Mouse (Mus musculus) heart, postnatal 36 days (tissue): ENCODE data around the gene Trim72. TPM values are rescaled to one million over a fixed set of nuclear protein-coding genes. Genes with fewer than 3 reads are reported as not detected.

Experiments
- DNase-seq, 2 experiments: peaks; one replicate each; pipeline ENCODE4 v3.0.0; 2021 to 2022
- intact Hi-C: fragments of 180-260 bp; cut with DNase I; formaldehyde crosslinking; loops from one replicate; pipeline ENCODE4 v1.15.1; 2025
- total RNA-seq, 2 experiments: library from RNA; stranded (reverse); gene quantifications; 2 replicates each; pipeline ENCODE4 v1.2.3; 2021

Gene Trim72
- total RNA-seq, 2 experiments from 2014 or later: 286 to 346 TPM

GRCm38 (mm10) chr7:128045640-128046039 is 41.9 kb downstream of the Trim72 start:
- intact Hi-C loops: no loop called here
- no peak for DNase-seq

- intact Hi-C loops: no loop called here
- no peak for DNase-seq
Observed at GRCm38 (mm10) chr7:128048819-128049218, 45.1 kb downstream of the Trim72 start.

GRCm38 (mm10) chr7:128049254-128049653 is 45.5 kb downstream of the Trim72 start:
- no peak for DNase-seq

GRCm38 (mm10) chr7:128050739-128051138 is 47.0 kb downstream of the Trim72 start:
- DNase-seq: peak in 1 of 2 experiments; percentile 7
- intact Hi-C loops: no loop called here

More at GRCm38 (mm10) chr7:128049254-128049653, 45.5 kb downstream of the Trim72 start:
- intact Hi-C loops: no loop called here

- no peak for DNase-seq
- intact Hi-C loops: no loop called here
Observed at GRCm38 (mm10) chr7:128053061-128053460, 49.3 kb downstream of the Trim72 start.

GRCm38 (mm10) chr7:128056917-128057444 is 53.2 kb downstream of the Trim72 start:
- intact Hi-C loops: no loop called here
- DNase-seq: no peak

- DNase-seq: no peak
- intact Hi-C loops: no loop called here
Observed at GRCm38 (mm10) chr7:128057860-128058259, 54.1 kb downstream of the Trim72 start.

GRCm38 (mm10) chr7:128058576-128058975 is 54.8 kb downstream of the Trim72 start:
- intact Hi-C loops: no loop called here
- no peak for DNase-seq

GRCm38 (mm10) chr7:128059091-128059490 is 55.3 kb downstream of the Trim72 start:
- no peak for DNase-seq
- intact Hi-C loops: no loop called here

Other genes with a start within 250 kb of the Trim72 start
- 10 to 100 TPM; 22.1 to 22.6 TPM for gene Orai3, start 234.1 kb upstream of the Trim72 start, total RNA-seq
- 10 to 100 TPM; 22.2 to 24.0 TPM for gene Setd1a, start 227.3 kb upstream of the Trim72 start, total RNA-seq
- 1 to 10 TPM; 3.3 to 3.9 TPM for gene Gm49388, start 218.3 kb upstream of the Trim72 start, total RNA-seq
- 10 to 100 TPM; 12.6 to 13.1 TPM for gene Hsd3b7, start 203.3 kb upstream of the Trim72 start, total RNA-seq
- gene Stx4a, start 179.7 kb upstream of the Trim72 start, total RNA-seq: 10 to 100 TPM; 63.2 to 72.7 TPM
- gene Stx1b, start 179.4 kb upstream of the Trim72 start, total RNA-seq: 1 to 10 TPM in 1 of 2 experiments, under 1 TPM in 1; 0.53 to 1.1 TPM
- gene Zfp646, start 127.7 kb upstream of the Trim72 start, total RNA-seq: 10 to 100 TPM; 17.2 to 19.3 TPM
- 1 to 10 TPM; 3.9 to 4.3 TPM for gene Zfp668, start 127.1 kb upstream of the Trim72 start, total RNA-seq
- gene Prss53, start 113.0 kb upstream of the Trim72 start, total RNA-seq: 1 to 10 TPM in 1 of 2 experiments, under 1 TPM in 1; 0.81 to 1.1 TPM
- gene Gm21974, start 108.5 kb upstream of the Trim72 start, total RNA-seq: not detected
- 10 to 100 TPM; 22.1 to 22.6 TPM for gene Vkorc1, start 108.3 kb upstream of the Trim72 start, total RNA-seq
- 100 to 1,000 TPM; 113 to 120 TPM for gene Bckdk, start 99.9 kb upstream of the Trim72 start, total RNA-seq
- gene Kat8, start 91.4 kb upstream of the Trim72 start, total RNA-seq: 10 to 100 TPM; 13.8 to 16.1 TPM
- gene Prss8, start 73.8 kb upstream of the Trim72 start, total RNA-seq: not detected
- 1 to 10 TPM; 7.9 to 8.1 TPM for gene Prss36, start 57.2 kb upstream of the Trim72 start, total RNA-seq
- gene Fus, start 36.5 kb upstream of the Trim72 start, total RNA-seq: 100 to 1,000 TPM; 154 to 216 TPM
- 1 to 10 TPM; 7.7 to 9.8 TPM for gene Pycard, start 10.1 kb upstream of the Trim72 start, total RNA-seq
- 1 to 10 TPM; 7.1 to 7.3 TPM for gene Itgam, start 58.7 kb downstream of the Trim72 start, total RNA-seq
- gene Gm49368, start 58.7 kb downstream of the Trim72 start, total RNA-seq: not detected
- gene Itgax, start 125.6 kb downstream of the Trim72 start, total RNA-seq: under 1 TPM; 0.11 to 0.39 TPM
- 1 to 10 TPM in 1 of 2 experiments, under 1 TPM in 1; 0.36 to 1.2 TPM for gene Itgad, start 150.4 kb downstream of the Trim72 start, total RNA-seq
- 1,000 to 10,000 TPM; 2,318 to 2,864 TPM for gene Cox6a2, start 202.4 kb downstream of the Trim72 start, total RNA-seq
- 1 to 10 TPM; 7.4 to 8.4 TPM for gene Armc5, start 233.4 kb downstream of the Trim72 start, total RNA-seq
- 1 to 10 TPM; 2.9 to 4.2 TPM for gene 9130023H24Rik, start 234.1 kb downstream of the Trim72 start, total RNA-seq
- gene Tgfb1i1, start 242.9 kb downstream of the Trim72 start, total RNA-seq: 10 to 100 TPM; 17.4 to 20.8 TPM